Mouse (Mus musculus) intestine, embryonic 14.5 days (tissue): ENCODE measurements around the gene Tulp1. TPM values are rescaled to one million over a fixed set of nuclear protein-coding genes. Genes with fewer than 3 reads are reported as not detected.
"Not testable (repeated sequence)": the region's sequence is repeated elsewhere in the genome, so short reads cannot be mapped to it uniquely, and the experiment has no call there.

Source experiments
- ATAC-seq: fragments of 200-750 bp; cut with Nextera tagmentation; replicated peaks from 2 replicates; pipeline ENCODE4 v1.8.0; 2017; ENCODE audit warnings: low read depth, moderate number of reproducible peaks, moderate TSS enrichment, moderate library complexity; ENCODE audit not compliant: low FRiP score, low TSS enrichment
- DNase-seq: peaks from one replicate; pipeline ENCODE4 v3.0.0-alpha.2; 2018; ENCODE audit warnings: low spot score
- H3K27ac ChIP-seq: fragments of 300-500 bp; sonication (generic); 2 replicates; pipeline ENCODE4 v1.5.1; 2014; ENCODE audit warnings: low read depth, mild to moderate bottlenecking, control low read depth
- H3K27me3 ChIP-seq: fragments of 300-500 bp; sonication (generic); replicated peaks from 2 replicates; pipeline ENCODE4 v1.6.1; 2014; ENCODE audit warnings: low read length, control low read depth; ENCODE audit not compliant: control insufficient read depth, insufficient read depth
- H3K36me3 ChIP-seq: fragments of 300-500 bp; sonication (generic); 2 replicates; pipeline ENCODE4 v1.6.1; 2014; ENCODE audit warnings: low read length, control low read depth; ENCODE audit not compliant: control insufficient read depth, insufficient read depth
- H3K4me1 ChIP-seq: fragments of 300-500 bp; sonication (generic); replicated peaks from 2 replicates; pipeline ENCODE4 v1.6.1; 2014; ENCODE audit warnings: low read length, control low read depth, mixed read lengths; ENCODE audit not compliant: control insufficient read depth, insufficient read depth
- H3K4me2 ChIP-seq: fragments of 300-500 bp; sonication (generic); 2 replicates; pipeline ENCODE4 v1.6.1; 2014; ENCODE audit warnings: low read length
- H3K4me3 ChIP-seq: fragments of 300-500 bp; sonication (generic); 2 replicates; pipeline ENCODE4 v1.5.1; 2014; ENCODE audit warnings: low read depth, low read length, control low read depth, mixed read lengths
- H3K9ac ChIP-seq: fragments of 300-500 bp; sonication (generic); 2 replicates; pipeline ENCODE4 v1.6.1; 2014; ENCODE audit warnings: mild to moderate bottlenecking, low read length
- H3K9me3 ChIP-seq: fragments of 300-500 bp; sonication (generic); 2 replicates; pipeline ENCODE4 v1.6.1; 2016; ENCODE audit warnings: low read length, control low read depth; ENCODE audit not compliant: control insufficient read depth
- WGBS: fragments of 180-500 bp; shearing (Covaris S2); extraction: QIAGEN DNeasy Blood & Tissue Kit; methylation state at CpG from one replicate; pipeline ENCODE4 v1.1.7; 2014; 5-methylcytosine and 5-hydroxymethylcytosine counted together
- polyA plus RNA-seq: library from polyadenylated mRNA; unstranded; fragments of >200 nt; fragmentation: Nextera tagmentation; extraction: Ambion mirVana; gene quantifications from 2 replicates; pipeline ENCODE4 v1.2.1, GENCODE M21; 2014

Gene Tulp1
- polyA plus RNA-seq, 1 experiment from 2014 or later, result 3.7 TPM

- peak overlapping the region; percentile 48 for H3K4me2 ChIP-seq
- peaks cover 53% of the 10 kb centered on the region for H3K4me1 ChIP-seq
- DNase-seq, result peak; percentile 94
- H3K4me3 ChIP-seq, result no peak overlapping the region
- peaks cover 43% of the 10 kb centered on the region for H3K36me3 ChIP-seq
- ATAC-seq, result peak; percentile 77
- H3K27me3 ChIP-seq, result no peaks in the 10 kb centered on the region
- H3K9ac ChIP-seq, result peak overlapping the region; percentile 27; the same call in 1 of the 2 replicates
- H3K27ac ChIP-seq, result peak overlapping the region; percentile 77
- 2% methylated on average over 26 of the region's 26 CpGs for WGBS
- H3K9me3 ChIP-seq, result no peaks in the 10 kb centered on the region
Observed at GRCm38 (mm10) chr17:28341091-28341490, 23.9 kb downstream of the Tulp1 start.

- Histone ChIP-seq H3K4me3 (no peak overlapping the region), H3K9ac (peak overlapping the region; percentile 27; the same call in 1 of the 2 replicates), H3K4me2 (peak overlapping the region; percentile 48), H3K4me1 (peaks cover 48% of the 10 kb centered on the region), H3K27ac (peak overlapping the region; percentile 77), H3K9me3 (no peaks in the 10 kb centered on the region), H3K36me3 (peaks cover 48% of the 10 kb centered on the region), H3K27me3 (no peaks in the 10 kb centered on the region)
- DNase-seq (no peak), ATAC-seq (peak; percentile 12; the same call in 1 of the 2 replicates)
- WGBS, result 51% methylated on average over 7 of the region's 7 CpGs
Observed at GRCm38 (mm10) chr17:28340578-28340977, 24.4 kb downstream of the Tulp1 start.

GRCm38 (mm10) chr17:28337547-28337946 is 27.5 kb downstream of the Tulp1 start:
- H3K36me3 ChIP-seq, result peaks cover 63% of the 10 kb centered on the region
- DNase-seq, result no peak
- no peak overlapping the region for H3K9ac ChIP-seq
- H3K4me3 ChIP-seq, result no peak overlapping the region
- 89% methylated on average over 7 of the region's 7 CpGs for WGBS
- no peaks in the 10 kb centered on the region for H3K27me3 ChIP-seq
- no peak for ATAC-seq
- H3K4me2 ChIP-seq, result no peak overlapping the region
- H3K27ac ChIP-seq, result no peak overlapping the region
- H3K9me3 ChIP-seq, result no peaks in the 10 kb centered on the region
- peaks cover 35% of the 10 kb centered on the region for H3K4me1 ChIP-seq

GRCm38 (mm10) chr17:28335267-28335666 is 29.8 kb downstream of the Tulp1 start:
- WGBS, result 75% methylated on average over 10 of the region's 10 CpGs
- Histone ChIP-seq H3K36me3 (peaks cover 75% of the 10 kb centered on the region), H3K27me3 (no peaks in the 10 kb centered on the region), H3K4me1 (peaks cover 22% of the 10 kb centered on the region), H3K9me3 (no peaks in the 10 kb centered on the region), H3K9ac (no peak overlapping the region), H3K4me3 (no peak overlapping the region), H3K27ac (no peak overlapping the region), H3K4me2 (no peak overlapping the region)
- ATAC-seq (no peak), DNase-seq (no peak)

GRCm38 (mm10) chr17:28332915-28333546 is 32.0 kb downstream of the Tulp1 start:
- Histone ChIP-seq H3K36me3 (peaks cover 66% of the 10 kb centered on the region), H3K27ac (peak overlapping the region; percentile 47; the same call in 1 of the 2 replicates), H3K27me3 (no peaks in the 10 kb centered on the region), H3K4me1 (peaks cover 32% of the 10 kb centered on the region), H3K4me2 (peak overlapping the region; percentile 25), H3K9ac (peak overlapping the region; percentile 20; the same call in 1 of the 2 replicates), H3K4me3 (no peak overlapping the region), H3K9me3 (no peaks in the 10 kb centered on the region)
- WGBS, result 45% methylated on average over 31 of the region's 31 CpGs
- DNase-seq, result peak; percentile 67
- ATAC-seq, result no peak

- Histone ChIP-seq H3K27me3 (no peaks in the 10 kb centered on the region), H3K27ac (peak overlapping the region; percentile 47), H3K36me3 (peaks cover 59% of the 10 kb centered on the region), H3K9me3 (no peaks in the 10 kb centered on the region), H3K4me2 (no peak overlapping the region; the same call in 1 of the 2 replicates), H3K4me1 (peaks cover 37% of the 10 kb centered on the region), H3K4me3 (no peak overlapping the region), H3K9ac (no peak overlapping the region)
- DNase-seq (peak; percentile 71), ATAC-seq (no peak; the same call in 1 of the 2 replicates)
- 55% methylated on average over 13 of the region's 13 CpGs for WGBS
Observed at GRCm38 (mm10) chr17:28332113-28332914, 32.7 kb downstream of the Tulp1 start.

GRCm38 (mm10) chr17:28331241-28332112 is 33.5 kb downstream of the Tulp1 start:
- 25% methylated on average over 6 of the region's 7 CpGs for WGBS
- H3K9me3 ChIP-seq, result no peaks in the 10 kb centered on the region
- no peaks in the 10 kb centered on the region for H3K27me3 ChIP-seq
- H3K4me1 ChIP-seq, result peaks cover 43% of the 10 kb centered on the region
- H3K36me3 ChIP-seq, result peaks cover 57% of the 10 kb centered on the region
- H3K4me2 ChIP-seq, result no peak overlapping the region
- peak overlapping the region; percentile 47; the same call in 1 of the 2 replicates for H3K27ac ChIP-seq
- no peak for ATAC-seq
- peak; percentile 78 for DNase-seq
- no peak overlapping the region for H3K9ac ChIP-seq
- no peak overlapping the region for H3K4me3 ChIP-seq

- H3K27me3 ChIP-seq, H3K9me3 ChIP-seq, H3K4me3 ChIP-seq, DNase-seq, H3K9ac ChIP-seq, ATAC-seq, H3K27ac ChIP-seq: not testable (repeated sequence)
- Histone ChIP-seq H3K4me2 (peak overlapping the region; percentile 98), H3K4me1 (peaks cover 43% of the 10 kb centered on the region), H3K36me3 (peaks cover 56% of the 10 kb centered on the region)
- 51% methylated on average over 6 of the region's 8 CpGs for WGBS
Observed at GRCm38 (mm10) chr17:28330590-28330989, 34.4 kb downstream of the Tulp1 start.
